Mouse (Mus musculus): ENCODE data around the gene 4933427D14Rik.

4933427D14Rik gene

DNA sequence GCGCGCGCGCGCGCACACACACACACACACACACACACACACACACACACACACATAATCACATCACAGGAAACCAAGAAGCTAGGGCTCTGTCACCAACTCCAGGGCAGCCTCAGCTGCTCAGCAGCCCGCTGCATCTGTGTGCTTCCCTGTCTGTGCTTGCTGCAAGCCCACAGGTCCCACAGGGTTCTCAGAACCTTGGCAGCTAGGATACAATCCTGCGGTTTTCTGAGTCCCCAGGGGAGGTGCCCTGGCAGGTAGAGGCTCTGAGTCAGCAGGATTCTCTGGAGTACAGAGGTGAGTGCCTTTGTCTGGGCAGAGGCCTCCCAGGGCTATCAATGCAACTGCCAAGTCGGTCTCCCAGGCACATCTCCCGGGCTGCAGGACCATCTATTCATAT lies 64.4 kb downstream of the 4933427D14Rik start:
- no peak for DNase-seq (ENCODE audit: low read depth, low spot score)

DNA sequence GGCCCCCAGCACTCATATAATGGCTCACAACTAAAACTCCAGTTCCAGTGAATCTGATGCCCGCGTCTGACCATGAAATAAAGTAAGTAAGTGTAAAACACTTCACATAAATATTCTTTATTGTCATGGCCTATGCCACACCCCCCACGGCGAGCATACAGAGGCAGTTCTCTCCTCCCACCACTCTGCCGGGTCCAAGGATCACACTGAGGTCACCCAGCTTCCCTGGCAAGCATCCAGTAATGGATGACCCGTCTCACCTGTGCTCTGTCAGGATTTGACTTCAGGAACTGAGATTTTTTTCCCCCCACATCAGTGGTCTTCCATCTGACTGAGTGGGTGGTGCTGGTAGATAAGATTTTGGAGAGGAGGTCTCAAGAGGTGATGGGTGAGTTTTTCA lies 67.1 kb downstream of the 4933427D14Rik start:
- no peak for DNase-seq (ENCODE audit: low read depth, low spot score)

DNA sequence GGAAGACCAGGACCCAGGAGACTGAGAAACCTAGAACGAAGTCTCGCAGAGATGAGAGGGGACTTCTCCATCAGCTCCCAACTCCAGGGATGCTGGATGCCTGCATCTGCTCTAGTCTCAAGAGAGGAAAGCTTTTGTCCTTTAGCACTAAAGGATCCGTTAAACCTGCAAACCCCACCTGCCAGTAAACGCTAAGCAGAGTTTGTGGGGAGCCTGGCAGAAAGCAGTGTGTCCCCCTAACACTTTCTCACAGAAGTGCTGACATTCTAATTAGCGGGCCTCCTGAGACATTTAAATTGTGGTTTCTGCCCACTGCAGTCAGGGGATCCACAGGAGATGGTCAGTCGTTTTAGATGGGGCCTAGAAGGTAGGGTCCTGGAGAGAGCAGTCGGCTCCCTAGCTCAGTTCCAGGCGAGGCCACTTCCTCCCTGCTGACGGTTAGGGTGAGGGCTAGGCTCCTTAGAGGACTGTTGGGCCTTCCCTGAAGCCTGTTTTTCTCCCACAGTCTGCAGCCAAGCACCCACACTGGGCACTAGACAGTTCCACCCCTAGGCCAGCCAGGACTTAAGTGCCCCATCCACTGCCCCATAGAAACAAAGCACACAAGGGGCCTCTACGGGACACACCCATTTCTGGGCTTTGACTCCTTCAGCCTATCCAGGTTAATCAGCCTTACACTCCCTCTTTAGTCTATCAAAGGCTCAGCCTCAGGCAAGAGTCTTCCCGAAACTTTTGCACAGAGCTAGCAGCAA lies 70.9 kb downstream of the 4933427D14Rik start:
- no peak for DNase-seq (ENCODE audit: low read depth, low spot score)

DNA sequence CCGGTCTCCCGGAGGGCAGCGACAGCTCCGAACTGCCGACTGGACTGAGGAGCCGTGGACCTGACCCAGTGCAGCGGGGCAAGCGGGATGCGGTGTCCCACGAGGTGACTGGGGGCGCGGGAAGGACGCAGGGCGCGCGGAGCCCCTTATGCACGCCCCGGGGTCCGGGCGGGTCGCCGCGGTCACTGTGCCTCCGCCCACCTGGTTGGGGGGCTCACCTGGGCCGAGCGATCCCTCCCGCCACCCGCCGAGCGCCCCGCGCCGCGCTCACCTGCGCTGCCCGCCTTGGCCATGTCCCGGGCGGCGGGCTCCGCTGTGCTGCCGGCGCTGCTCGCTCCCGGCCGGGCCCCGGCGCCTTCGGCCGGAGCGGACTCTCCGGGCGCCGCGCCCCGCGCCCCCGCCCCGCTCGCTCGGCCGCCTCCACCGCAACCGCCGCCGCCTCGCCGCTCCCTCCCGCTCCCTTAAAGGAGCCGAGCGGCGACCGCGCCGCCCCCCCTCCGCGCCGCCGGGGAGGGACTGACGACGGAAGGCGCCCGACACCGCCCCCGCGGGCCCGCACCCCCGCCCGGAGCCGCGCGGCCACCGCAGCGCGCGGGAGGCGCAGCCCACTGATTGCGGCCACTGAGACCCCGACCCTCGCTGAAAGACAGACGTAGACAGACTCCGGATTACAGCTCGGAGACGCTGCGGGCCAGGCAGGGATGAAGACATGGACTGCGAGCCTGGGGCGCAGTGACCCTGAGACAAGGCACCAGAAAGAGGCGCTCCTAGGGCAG lies 71.7 kb downstream of the 4933427D14Rik start, which contains the start of gene Pitpnm3:
Gene Pitpnm3, minus strand, starts transcription at position 396 of the 776 bp plus-strand sequence.
- no peak for DNase-seq (ENCODE audit: low read depth, low spot score)

DNA sequence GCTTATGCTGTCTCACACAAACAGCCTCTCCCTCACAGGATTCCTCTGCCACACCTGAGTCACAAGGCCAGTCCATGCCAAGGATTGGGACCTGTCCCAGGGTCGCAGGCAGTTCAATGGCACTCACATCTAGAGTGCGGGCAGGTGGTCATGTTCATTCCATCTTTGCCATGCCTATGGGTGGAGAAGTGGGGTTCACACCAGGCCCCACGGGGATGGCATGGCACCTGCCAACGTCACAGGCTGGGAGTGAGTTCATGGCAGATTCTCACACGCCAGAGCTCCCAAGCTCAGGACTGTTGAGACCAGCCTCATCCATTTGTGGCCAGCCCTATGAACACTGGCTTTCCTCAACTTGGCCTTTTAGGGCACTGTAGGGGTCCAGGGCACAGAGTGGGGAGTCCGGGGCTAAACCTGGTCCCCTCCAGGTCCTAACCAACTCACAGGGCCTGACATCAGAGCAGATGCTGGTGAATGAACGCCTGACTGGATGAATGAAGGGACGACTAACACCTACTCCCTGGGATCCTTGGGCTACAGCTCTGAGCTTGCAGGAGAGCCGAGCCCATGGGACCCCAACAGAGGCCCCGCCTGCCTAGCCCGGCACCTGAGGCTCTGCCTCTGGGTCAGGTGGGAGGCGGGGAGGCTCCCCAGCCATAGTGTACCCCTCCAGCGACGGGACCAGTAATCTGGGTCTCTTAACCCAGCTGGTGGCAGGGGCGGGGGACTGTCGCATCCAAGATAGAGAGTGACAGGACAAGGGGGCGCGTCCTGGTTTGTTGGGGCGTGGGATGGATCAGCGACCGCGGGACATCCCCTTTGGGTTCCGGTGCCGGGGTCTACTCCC lies 72.5 kb downstream of the 4933427D14Rik start:
- no peak for DNase-seq (ENCODE audit: low read depth, low spot score)

DNA sequence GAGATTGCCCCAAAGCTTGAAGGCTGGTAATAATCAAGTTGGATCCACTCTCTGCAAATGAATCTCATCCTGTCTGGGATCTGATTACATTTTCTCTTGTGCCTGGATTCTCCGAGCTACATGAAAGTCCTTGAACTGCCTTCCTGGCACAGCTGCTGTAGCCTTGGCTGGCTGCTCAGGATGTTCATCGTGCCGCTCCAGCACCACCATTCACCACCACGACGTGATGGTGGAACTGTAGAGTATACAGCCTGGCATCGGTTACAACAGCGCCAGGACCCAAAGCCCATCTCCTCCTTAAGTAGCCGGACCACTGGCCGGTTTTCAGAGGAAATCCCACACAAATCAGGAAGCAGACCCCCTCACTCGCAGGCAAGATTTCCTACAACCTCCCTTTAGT lies 74.2 kb downstream of the 4933427D14Rik start:
- no peak for DNase-seq (ENCODE audit: low read depth, low spot score)

DNA sequence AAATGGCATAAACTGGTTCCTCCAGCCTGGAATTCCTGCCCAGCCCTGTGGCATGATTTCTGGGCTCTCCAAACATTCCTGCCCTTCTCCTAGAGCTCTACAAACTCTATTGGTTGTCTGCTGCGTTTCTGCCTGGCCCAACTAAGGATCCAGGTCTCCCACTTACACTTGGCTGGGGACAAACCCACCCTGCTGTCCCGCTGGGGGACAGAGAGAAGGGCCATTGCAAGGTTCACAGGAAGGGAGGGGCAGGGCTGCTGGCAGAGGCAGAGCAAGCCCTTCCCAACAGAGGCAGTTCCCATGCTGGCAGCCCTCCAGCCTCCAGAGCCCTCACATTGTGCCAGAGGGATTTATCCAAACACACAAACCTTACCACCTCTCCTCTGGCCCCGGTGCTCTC lies 75.0 kb downstream of the 4933427D14Rik start:
- DNase-seq (ENCODE audit: low read depth, low spot score), result no peak

DNA sequence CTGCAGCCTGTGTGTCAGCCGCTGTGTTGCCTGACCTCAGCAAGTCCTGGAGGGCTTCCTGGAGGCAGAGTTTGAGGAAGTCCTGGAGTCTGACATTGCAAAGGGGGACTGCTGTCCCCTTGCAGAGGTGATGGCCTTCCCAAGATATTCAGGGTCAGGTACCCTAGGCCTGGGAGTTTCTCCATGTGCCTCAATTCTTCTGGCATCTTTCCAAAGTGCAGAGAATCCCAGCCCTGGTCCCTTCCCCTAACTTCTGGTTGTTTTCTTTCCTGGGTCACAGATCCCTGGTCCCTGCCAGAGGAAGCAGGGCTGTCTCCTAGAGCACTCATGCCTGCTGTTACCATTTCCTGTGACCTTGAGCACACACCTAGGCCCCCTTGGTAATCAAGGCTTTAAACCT lies 75.6 kb downstream of the 4933427D14Rik start:
- no peak for DNase-seq (ENCODE audit: low read depth, low spot score)

DNA sequence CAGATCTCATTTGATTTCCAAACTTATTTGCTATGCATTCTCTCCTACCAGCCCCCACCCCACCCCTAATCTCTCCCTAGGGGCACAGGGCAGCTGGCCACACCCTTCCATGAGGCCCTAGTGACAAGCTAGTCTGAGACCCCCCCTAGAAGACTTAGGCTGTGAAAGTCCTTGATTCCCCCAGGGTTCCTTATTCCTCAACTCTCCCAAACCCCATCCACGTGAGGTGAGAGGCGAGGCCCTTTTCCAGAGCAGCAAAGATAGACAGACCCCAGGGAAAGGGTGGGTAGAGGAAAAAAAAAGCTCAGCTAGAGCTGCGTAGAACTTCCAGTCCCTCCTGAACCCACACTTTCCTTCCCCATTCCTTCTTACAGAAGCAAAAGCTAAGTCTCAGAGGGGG lies 76.4 kb downstream of the 4933427D14Rik start:
- DNase-seq (ENCODE audit: low read depth, low spot score), result no peak

DNA sequence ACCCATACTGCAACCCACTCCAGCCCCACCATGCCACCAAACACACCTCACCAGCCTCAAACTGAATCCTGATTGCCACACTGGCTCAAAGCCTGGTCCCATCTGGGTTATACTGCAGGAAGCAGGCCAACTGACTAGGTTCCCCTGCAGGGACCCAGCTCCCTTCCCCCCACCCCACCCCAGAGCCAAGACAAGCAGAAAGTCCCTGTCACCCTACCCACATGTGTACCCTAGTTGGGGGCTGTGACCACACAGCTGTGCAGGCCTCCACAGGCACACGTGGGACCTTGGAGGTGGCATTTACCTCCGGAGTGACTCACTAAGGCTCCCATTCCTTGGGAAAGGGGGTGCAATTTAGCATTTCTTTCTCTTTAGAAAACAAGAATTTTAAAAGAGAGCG lies 76.8 kb downstream of the 4933427D14Rik start:
- no peak for DNase-seq (ENCODE audit: low read depth, low spot score)

DNA sequence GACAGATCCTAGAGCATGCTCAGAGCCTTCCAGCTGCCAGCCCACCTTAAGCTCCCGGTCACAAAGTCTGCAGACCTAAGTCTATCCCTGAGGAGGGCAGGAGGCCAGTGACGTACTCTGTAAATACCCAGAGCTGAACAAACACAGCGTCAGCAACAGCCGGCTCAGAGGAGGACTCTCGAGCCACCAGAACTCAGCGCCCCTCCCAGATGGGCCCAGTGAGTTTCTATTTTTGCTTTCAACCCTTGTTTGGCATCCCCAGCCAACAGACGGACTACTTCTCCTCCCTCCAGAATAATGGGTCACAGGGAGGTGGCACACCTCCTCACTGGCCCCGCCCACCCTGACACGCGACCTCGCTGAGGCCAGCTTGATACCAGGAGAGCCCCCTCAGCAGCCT lies 77.2 kb downstream of the 4933427D14Rik start:
- peak; percentile 92 for DNase-seq (ENCODE audit: low read depth, low spot score)

DNA sequence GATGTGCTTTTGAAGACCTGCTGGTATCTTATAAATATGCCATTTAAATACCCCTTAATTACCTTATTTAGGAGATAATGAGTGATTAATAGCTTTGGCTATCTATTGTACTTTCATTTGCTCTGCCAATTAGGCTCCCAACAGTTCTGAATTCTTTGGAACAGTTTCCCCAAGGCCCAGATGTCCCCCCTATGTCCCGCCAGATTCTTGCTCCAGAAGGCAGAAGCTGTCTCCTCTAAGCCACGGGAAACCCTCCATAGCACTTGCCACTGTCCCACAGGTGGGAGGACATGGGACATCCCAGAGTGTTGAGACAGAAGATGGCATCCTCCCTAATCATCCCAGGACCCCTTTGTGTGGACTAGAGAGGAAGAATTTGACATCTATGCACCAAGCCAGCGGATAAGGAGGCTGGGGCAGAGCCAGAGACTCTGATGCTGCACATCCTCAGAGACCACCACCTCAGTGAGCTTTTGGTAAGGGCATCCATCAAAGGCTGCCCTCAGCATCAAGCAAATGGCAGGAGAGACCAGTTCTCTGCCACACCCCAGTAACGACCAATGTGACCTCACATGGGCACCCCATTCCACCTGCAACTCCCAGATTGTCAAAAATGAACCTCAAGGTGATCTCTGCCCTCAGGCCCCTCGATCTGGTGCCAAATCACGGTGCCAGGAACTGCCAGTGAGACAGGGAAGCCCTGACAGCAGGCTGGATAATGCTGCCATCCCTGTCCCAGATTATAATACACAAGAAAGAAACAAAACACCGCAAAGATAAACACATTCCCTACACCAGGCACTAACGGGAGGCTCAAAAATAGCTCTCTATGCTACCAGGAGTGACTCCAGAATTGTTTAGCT lies 78.0 kb downstream of the 4933427D14Rik start:
- DNase-seq (ENCODE audit: low read depth, low spot score), result no peak

DNA sequence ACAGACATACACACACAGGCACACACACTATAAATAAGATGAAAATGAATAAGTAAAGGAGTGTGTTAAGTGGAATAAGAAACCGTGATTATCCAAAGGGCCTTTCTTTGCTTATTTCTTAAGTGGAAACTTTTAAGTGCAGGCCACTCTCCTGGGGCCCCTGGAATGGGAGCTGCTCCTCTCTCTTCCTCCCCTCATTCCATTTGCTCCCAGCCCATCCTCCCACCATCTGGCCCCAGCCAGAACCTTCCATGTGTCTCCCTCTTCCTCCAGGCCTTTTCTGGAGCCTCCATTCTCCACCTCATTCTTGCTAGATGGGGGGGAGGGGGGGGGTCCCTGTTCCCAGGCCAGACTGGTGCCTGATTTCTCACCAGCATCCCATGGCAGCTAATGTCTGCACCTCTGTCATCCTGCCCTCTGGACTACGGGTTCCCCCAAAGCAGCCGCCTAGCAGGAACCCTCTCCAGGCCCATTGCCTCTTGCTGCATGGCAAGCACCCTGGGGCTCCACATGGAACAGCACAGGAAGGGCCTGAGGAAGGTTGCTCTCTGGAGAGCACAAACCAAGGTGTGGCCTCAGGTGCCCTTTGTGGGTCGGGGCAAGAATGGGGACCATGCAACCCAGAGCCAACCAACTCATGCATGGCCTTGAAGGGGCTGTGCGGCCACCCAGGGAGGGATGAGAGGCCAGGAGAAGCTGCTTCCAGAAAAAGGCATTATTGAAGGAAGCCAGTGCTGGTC lies 79.6 kb downstream of the 4933427D14Rik start:
- no peak for DNase-seq (ENCODE audit: low read depth, low spot score)

DNA sequence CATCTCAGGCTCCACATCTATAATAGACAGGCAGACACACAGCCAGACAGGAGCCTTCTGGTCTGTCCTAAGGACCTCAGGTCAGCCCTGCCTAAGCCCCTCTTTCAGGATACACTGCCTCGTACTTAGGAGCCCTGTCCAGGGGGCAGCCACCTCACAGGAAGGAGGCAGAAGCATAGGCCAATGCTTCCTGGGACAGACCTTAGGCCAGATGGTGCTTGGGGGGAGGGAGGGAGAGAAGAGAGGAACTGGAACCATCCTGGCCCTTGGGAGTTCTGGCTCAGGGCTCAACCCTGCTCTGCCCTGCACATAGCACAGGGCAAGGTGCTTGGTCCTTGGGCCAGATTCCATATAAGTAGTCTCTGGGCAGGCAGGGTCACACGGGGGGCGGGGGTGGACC lies 81.5 kb downstream of the 4933427D14Rik start:
- DNase-seq (ENCODE audit: low read depth, low spot score), result no peak

DNA sequence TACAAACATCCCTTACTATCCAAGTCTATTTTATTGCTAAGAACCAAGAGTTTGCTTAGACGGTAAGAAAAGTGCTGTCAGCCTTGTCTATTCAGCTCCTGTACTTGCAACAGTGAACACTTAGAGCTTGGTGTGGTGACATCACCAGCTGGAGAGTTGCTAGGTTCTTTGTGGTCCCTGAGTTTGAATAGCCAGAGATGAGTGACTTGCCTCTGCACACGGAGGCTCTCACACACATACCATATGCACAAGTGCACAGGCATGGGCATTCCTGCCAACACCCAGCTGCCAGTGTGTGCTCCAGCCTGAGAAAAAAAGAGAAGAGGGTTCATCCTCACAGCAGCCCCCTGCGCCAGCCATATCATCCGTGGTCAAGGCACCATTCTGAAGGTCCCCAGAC lies 83.7 kb downstream of the 4933427D14Rik start:
- no peak for DNase-seq (ENCODE audit: low read depth, low spot score)

DNA sequence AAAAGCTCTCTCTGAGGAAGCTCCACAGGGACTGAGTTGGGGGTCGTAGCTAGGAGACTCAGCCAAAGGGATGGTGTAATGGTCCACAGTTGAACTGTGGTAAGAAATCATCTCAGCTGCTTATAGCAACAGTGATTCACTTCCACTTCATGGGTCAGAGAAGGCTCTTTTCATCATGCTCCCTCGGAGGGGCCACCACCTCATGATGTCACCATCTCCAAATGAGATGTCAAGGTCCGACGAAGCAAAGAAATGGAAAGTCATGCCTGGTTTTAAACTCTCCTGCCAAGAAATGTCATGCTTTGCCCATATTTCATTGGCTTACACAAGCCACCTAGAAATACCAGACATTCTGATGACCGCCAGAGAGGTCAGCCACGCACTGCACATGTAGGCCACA lies 86.9 kb downstream of the 4933427D14Rik start:
- DNase-seq (ENCODE audit: low read depth, low spot score), result no peak

DNA sequence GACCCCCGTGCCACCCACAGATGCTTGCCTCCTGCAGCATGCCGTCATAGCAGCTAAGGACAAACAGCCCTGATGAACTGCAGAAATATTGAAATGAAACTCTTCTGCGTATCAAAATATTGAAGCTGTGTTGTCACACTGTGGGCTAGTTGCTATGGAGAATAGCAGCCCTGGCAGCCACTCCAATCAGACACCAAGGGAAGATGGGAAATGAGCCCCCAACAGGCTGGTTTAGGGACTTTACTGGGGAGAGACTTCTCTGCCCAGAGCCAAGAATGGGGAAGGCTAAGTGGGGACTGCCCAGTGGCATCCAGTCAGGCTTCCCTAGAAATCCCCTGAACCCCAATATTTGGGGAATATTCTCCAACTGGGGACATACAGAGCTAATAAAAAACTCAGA lies 88.6 kb downstream of the 4933427D14Rik start:
- DNase-seq (ENCODE audit: low read depth, low spot score), result no peak

DNA sequence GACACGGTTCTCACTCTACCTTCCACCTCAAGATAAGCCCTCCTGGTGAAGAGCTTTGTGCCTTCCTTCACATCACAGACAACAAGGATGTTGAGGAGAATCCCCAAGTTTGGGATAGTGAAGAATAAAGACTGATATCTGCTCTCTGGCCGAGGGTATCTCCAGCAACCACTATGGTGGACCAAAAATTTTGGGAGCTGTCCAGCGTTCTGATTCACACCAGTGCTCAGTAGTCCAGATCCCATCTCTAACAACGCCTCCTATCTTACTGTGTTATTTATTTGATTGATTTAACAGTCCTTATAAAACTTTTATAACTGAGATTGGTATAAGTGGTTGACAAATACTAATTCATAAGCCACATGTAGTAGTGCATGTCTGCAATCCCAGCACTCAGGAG lies 94.0 kb downstream of the 4933427D14Rik start:
- DNase-seq (ENCODE audit: low read depth, low spot score), result no peak

DNA sequence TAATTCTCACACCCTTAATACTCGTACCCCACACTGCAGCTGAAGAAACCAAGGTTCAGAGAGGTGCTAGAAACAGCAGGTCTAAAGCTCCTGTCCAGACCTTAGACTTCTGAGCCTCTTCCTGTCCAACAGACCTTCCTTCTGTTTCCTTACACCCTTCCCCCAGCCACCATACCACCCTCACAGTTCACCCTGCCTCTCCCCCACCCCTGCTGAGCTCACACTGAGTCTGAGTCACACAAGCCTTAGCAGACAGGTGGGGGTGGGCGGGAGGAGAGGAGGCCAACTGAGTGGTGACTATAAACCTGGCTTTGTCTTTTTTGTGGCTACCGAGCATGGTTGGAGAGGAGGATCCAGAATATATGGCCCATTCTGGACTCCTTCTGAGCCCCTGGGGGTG lies 96.5 kb downstream of the 4933427D14Rik start:
- DNase-seq (ENCODE audit: low read depth, low spot score), result no peak

DNA sequence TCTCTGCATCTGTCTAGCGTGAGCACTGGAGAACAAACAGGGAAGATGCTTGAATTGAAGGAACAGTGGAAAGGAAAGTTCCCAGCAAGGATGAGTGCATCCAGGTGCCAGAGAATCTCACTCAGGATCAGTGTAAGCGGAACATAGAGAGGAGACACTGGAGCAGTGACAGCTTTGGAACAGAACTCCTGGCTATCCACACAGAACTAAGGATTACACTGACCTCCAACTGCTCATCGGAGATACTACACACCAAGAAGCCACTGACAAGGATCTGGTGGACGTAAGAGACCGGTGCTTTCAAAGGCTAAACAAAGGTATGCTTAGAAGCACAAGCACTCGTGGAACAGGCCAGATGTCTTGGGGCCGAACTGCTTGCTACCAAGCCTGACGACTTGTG lies 103.0 kb downstream of the 4933427D14Rik start:
- no peak for DNase-seq (ENCODE audit: low read depth, low spot score)

Data from retina, adult 2 months (tissue).